Mouse (Mus musculus) erythroblast, embryonic 14.5 days (primary cell): ENCODE measurements around the gene Eef1a2.

Source experiments
- GATA1 ChIP-seq: IDR thresholded peaks from 2 replicates; pipeline ENCODE4 v1.6.1; 2012; ENCODE audit warnings: low read length, inconsistent platforms, mixed read lengths
- TAL1 ChIP-seq: IDR thresholded peaks from 3 replicates; pipeline ENCODE4 v1.6.1; 2012; ENCODE audit warnings: low read length, inconsistent platforms, mixed read lengths

DNA sequence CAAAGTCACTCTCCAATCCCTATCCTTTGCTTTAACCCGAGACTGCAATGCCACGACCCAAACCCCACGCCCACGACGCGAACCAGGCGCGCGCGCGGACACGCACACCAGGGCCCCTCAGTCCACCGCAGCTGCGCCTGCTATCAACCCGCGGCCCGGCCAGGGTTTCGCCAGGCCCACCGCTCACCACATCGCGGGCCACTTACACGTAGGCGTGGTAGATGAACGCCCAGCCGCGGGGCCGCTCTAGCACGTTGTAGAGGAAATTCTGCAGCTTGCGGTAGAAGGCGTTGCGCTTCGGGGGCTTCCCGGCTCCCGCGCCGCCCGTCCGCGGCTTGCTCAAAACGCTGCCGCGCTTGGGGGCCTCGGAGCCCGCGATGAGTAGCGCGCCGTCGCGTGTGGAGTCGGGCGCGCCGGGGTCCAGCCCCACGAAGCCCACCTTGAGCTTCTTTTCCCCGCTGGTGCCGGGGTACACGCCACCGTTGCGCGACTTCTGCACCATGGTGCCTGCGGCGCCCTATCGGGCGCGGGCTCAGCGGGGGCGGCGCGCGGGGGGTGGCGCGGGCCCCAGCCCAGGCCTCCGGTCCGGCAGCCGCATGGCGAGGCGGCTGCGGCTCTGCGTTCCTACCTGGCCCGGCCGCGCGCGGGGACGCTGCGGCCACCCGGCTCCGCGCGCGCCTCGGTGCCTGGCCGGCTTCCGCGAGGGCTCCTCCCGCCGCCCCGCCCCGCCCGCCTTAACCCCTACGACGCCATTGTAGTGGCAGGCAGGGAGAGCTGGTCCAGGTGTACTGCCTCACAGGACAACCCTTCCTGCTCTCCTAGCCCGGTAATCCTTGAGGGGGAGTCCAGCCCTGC lies 22.0 kb downstream of the Eef1a2 start, which contains the start of gene Kcnq2:
- no peak for TF ChIP-seq GATA1
- TF ChIP-seq TAL1: no peak
